Mouse (Mus musculus): ENCODE results near the gene Rnase12. TPM values are rescaled to one million over a fixed set of nuclear protein-coding genes. Genes with fewer than 3 reads are reported as not detected.
A peak's percentile ranks its signal among the peaks of the same experiment; 100 is the strongest.
"Not testable (repeated sequence)": the region's sequence is repeated elsewhere in the genome, so short reads cannot be mapped to it uniquely, and the experiment has no call there.

Gene Rnase12
- total RNA-seq, 1 experiment from 2014 or later = not detected

DNA sequence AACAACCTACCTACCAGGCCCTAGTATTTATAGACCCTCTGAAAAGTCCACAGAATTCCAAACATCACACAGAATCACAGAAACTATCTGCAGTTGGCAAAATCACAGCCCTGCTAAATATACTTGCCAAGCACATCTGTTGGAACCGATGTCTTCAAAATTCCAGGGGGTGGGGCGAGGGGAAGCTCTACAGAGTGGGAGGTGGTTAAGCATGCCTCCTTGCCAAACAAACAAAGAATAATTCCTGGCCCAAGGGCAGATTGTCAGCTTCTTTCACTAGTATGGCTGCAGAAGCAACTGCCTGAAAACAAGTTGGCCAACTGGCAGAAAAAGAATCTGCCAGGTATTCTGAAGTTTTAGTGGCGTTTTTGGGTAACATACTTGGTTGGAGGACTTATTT lies 40.2 kb downstream of the Rnase12 start:
- peak; percentile 61 for DNase-seq

DNA sequence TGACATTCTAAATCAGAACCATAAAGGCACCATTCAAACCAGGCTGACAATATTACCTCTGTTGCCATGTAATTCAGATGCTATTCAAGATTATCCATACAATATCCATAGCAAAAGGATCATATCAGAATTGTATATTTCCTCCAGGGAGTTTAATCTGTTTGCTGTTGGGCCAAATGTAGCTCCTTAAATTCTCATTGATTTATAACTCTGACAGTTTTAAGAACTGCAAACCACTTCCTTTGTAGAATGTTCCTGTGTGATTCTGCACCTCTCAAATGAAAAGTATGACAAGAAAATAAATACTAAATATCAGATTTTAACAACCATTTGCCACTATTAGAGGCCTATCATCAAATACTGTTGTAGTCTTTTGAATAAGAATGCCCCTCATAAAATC lies 41.7 kb downstream of the Rnase12 start:
- no peak for DNase-seq

DNA sequence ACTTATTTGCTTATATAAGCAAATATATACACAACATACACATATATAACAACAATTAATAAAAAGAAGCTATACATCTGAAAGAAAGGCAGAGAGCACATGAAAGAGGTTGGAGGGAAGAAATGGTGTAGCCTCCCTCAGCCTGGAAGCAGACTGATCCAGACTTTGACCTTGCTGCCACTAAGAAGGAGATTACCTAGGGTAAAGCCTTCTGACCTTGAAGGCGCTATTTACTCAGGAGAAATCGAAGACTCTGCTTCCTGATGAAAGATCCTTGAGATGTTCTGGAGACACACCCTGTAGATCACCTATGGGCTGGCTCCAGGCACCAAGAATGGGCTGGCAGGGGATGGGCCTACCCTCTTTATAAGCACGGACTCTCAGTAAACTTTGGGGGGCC lies 42.7 kb downstream of the Rnase12 start:
- not testable (repeated sequence) for DNase-seq

DNA sequence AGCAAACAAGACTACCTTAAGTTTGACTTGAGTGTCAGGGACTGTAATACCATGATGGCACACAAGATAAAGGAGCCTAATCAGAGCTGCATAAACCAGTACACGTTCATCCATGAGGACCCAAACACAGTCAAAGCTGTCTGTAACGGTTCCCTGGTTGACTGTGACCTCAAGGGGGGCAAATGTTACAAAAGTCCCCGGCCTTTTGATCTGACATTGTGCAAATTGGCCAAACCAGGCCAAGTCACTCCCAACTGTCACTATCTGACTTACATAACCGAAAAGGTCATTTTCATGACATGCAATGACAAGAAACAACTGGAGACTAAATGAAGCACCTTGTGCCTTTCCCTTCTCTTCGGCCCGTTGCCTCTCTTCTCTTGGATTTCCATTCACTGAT lies 47.9 kb downstream of the Rnase12 start:
- peak; percentile 51 for DNase-seq

DNA sequence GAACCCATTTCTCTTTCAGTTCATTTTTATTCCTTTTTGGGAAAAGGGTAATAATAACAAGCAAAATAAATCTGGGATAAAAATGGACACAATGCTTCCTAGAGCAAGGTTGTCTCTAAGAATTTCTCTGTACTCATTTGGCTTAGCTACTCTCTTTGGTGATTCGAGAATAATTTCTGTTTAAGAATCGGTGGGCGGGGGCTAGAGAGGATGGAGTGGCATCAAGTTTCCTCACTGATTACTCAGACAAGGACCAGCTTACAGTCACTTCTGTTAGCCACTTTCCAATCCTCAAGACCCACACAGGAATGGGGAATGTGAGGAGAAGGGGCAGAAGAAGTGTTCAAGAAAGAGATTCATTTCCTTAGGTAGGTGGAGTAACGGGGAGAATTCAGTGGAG lies 48.7 kb downstream of the Rnase12 start:
- no peak for DNase-seq

DNA sequence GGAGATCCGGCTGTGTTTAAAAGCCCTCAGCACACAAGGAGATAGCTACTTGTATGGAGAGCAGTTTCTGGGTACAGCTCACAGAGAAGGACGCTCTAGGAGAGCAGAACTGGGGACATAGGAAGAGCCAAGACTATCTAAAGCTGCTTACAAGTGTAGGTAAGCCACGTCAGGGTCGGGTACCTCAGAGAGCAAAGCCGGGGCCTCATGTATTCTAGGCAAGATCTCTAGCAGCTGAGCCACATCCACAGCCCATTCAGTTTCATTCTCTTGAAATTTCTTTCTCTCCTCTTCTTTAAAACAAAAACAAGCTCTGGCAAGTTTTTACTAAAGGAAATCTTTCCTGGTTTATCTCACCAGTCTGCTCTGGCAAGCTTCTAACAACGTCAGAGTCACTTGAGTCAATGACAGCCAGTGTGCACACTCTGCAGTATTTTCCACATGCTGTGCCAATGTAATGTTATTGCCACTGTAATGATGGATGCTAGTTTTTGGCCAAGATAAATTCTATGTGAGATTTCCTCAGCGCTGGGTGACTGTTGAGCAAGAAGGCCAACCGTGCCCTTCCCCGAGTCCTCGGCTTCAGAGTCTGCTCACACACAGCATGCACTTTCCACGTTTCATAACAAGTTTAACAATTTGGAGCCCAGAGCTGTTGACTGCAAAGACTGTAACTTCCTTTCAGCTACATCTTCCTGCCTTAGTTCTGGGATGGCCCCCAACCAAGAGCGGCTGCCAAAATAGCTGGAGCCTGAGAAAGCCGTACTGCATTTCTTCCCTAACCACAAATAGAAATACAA lies 49.3 kb downstream of the Rnase12 start:
- peak; percentile 80 for DNase-seq

DNA sequence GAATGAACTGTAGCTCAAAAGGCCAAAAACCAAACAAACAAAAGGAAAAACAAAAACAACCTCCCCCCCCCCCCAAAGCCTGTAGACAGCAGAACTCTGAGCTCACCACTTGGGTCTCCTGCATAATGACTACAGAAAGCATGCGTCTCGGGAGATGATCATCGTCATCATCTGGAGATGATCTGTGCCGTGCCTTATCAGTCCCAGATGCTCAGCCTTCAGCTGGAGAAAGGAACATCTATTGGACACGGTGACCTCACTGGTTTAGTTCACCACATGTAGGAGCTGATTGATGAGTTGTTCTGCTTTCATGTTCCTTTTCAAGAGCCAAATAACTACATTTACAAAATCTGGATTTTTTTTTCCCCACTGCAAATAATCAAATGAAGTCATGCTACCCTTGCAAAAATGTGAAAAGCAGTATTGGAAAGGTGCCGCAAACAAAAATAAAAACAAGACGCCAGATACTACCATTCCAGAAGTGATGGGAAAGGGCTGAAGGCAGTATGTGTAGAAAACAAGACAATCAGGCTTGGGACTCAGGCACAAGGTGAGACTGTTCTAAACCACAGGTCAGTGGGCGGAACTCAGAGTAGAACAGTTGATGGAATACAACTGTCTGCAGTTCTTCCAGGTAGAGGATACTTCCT lies 50.2 kb downstream of the Rnase12 start, which contains the start of gene Rnase10:
Gene Rnase10, plus strand, starts transcription at position 600 of the 650 bp plus-strand sequence.
- DNase-seq = no peak

Other genes with a start within 250 kb of the Rnase12 start
- gene Ccnb1ip1, start 249.9 kb downstream of the Rnase12 start, total RNA-seq (2021) = not detected in 2 replicates
- gene Parp2, start 249.8 kb downstream of the Rnase12 start, total RNA-seq (2021) = 29.2 and 37.8 TPM in 2 replicates
- 20.8 and 23.3 TPM in 2 replicates for gene Tep1, start 187.1 kb downstream of the Rnase12 start, total RNA-seq (2021)
- 1.1 and 1.5 TPM in 2 replicates for gene Klhl33, start 160.2 kb downstream of the Rnase12 start, total RNA-seq (2021)
- 60.9 TPM in 2 replicates for gene Osgep, start 132.8 kb downstream of the Rnase12 start, total RNA-seq (2021)
- gene Apex1, start 132.7 kb downstream of the Rnase12 start, total RNA-seq (2021) = 66.1 and 71.3 TPM in 2 replicates
- gene Pip4p1, start 126.8 kb downstream of the Rnase12 start, total RNA-seq (2021) = 44.3 and 47.2 TPM in 2 replicates
- gene Pnp, start 126.6 kb downstream of the Rnase12 start, total RNA-seq (2021) = 55.0 and 61.3 TPM in 2 replicates
- gene Gm49342, start 113.1 kb downstream of the Rnase12 start, total RNA-seq (2021) = 51.4 and 57.2 TPM in 2 replicates
- gene Pnp2, start 101.7 kb downstream of the Rnase12 start, total RNA-seq (2021) = 2.6 and 3.1 TPM in 2 replicates
- gene Rnase10, start 49.9 kb downstream of the Rnase12 start, total RNA-seq (2021) = 0.33 TPM in 1 of 2 replicates, not detected in the other
- gene Rnase9, start 15.8 kb downstream of the Rnase12 start, total RNA-seq (2021) = not detected in 2 replicates
- gene Rnase11, start 7.5 kb downstream of the Rnase12 start, total RNA-seq (2021) = not detected in 2 replicates
- gene Olfr750, start 16.8 kb upstream of the Rnase12 start, total RNA-seq (2021) = not detected in 2 replicates
- gene Rnase4, start 33.4 kb upstream of the Rnase12 start, total RNA-seq (2021) = 56.5 and 131 TPM in 2 replicates
- gene Ang, start 33.5 kb upstream of the Rnase12 start, total RNA-seq (2021) = 6.0 and 37.1 TPM in 2 replicates
- gene Eddm3b, start 56.8 kb upstream of the Rnase12 start, total RNA-seq (2021) = not detected in 2 replicates
- gene Rnase6, start 66.2 kb upstream of the Rnase12 start, total RNA-seq (2021) = 1.3 and 4.5 TPM in 2 replicates
- gene Rnase1, start 89.1 kb upstream of the Rnase12 start, total RNA-seq (2021) = not detected in 2 replicates
- gene Rnase2b, start 104.6 kb upstream of the Rnase12 start, total RNA-seq (2021) = not detected in 2 replicates
- not detected in 2 replicates for gene Ang2, start 141.5 kb upstream of the Rnase12 start, total RNA-seq (2021)
- gene Ear14, start 145.7 kb upstream of the Rnase12 start, total RNA-seq (2021) = not detected in 2 replicates
- gene Rnase2a, start 198.5 kb upstream of the Rnase12 start, total RNA-seq (2021) = 1.4 and 1.9 TPM in 2 replicates